Mouse (Mus musculus) embryonic fibroblast, embryonic 13.5 days (primary cell): Measurements from ENCODE around the gene Setd6.
A peak's percentile ranks its signal among the peaks of the same experiment; 100 is the strongest.

ENCODE experiments used
- CTCF ChIP-seq: IDR thresholded peaks from 2 replicates; pipeline ENCODE4 v1.5.1; 2011; ENCODE audit warnings: mild to moderate bottlenecking, control low read depth, low read length, moderate library complexity, borderline replicate concordance; ENCODE audit not compliant: insufficient read depth
- POLR2A ChIP-seq: IDR thresholded peaks from 2 replicates; pipeline ENCODE4 v1.6.1; 2011; ENCODE audit warnings: low read depth, mild to moderate bottlenecking, control low read depth, low read length, moderate library complexity

GRCm38 (mm10) chr8:95702480-95703446 lies 12.9 kb upstream of the Setd6 start:
- TF ChIP-seq POLR2A = peak; percentile 94
- TF ChIP-seq CTCF = no peak
